Mouse (Mus musculus) cerebellum, adult 11-12 months (tissue): Measurements from ENCODE around the gene Zfp976.
A peak's percentile ranks its signal among the peaks of the same experiment; 100 is the strongest.
"Not testable (repeated sequence)": the region's sequence is repeated elsewhere in the genome, so short reads cannot be mapped to it uniquely, and the experiment has no call there.

Experiments used
- DNase-seq: peaks from one replicate; pipeline ENCODE4 v3.0.0; 2022

Gene Zfp976

DNA sequence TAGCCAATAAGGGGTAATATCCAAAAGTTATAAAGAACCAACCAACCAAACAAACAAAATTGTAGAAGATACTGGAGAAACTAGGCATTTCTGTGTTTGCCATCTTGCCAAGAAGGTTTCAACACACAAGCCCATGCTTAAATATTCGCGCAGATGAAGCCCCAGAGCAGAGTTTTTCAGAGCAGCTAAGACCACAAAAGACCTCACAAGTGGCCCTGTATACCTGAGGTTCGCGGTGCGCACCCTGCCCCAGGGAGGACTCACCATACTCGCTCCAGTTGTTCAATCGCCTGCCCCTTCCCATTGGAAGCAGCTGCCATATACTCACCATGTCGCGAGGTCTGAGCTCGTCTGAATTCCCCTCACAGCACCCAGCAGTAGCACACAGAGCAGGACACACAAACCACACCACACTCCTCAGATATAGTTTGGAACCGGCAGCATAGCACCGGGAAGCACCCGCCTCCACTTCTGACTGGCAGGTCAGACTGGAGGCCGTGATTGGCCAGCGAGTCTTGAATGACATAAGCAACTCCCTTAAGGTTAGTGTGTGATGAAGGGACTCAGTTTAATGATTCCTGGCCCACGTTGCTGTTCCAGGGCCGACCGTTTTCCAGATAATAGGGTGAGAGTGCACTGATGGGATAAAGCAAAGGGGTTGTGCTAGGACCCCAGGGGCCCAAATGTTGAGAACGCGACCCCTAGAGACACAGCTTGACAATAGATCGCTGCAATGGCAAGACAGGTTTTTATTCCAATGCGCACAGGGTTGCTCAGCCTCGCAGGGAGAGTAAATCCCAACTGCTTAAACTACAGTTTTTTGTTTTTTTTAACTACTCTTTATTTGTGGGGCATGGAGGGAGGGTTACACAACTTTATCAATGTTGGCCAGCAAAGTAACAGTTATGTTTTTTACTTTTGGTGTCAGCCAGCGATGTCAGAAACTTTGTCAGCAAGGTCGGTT is at the start of gene Zfp976:
Gene Zfp976 (minus strand): TSS at position 437 of the 964 bp plus-strand sequence.
- peak; percentile 28 for DNase-seq

DNA sequence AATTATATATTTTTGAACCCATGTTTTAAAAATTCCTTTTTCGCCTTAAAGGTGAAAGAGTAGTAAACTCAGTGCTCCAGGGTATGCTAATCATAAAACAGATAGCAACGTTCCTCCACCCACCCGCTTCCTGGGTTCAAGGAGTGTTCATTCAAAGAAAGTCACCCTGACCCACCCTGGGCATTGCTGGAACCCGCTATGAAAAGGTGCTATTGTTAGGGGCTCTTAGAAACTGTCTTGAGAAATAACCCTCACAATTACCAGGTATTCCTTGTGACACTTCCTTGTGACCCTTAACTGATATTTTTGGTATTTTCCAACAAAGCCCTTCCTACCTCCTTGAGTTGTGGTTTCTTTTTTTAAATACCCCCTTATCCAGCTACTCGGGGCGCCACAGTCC is 37.7 kb upstream of the Zfp976 start:
- not testable (repeated sequence) for DNase-seq

DNA sequence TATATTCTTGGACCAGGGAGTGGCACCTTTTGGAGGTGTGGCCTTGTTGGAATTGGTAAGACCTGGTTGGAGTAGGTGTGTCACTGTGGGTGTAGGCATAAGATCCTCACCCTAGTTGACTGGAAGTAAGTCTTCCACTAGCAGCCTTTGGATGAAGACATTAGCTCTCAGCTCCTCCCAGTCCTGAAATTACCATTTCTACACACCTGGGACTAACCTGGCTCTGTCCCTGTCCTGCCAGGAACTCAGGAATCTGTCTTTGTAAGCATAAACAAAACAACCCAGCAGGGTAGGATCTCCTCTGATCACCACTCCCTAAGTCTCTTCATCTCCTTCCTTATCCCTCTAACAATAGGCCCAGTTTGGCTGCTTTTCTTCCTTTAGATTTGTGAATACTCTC is 37.3 kb upstream of the Zfp976 start:
- not testable (repeated sequence) for DNase-seq

DNA sequence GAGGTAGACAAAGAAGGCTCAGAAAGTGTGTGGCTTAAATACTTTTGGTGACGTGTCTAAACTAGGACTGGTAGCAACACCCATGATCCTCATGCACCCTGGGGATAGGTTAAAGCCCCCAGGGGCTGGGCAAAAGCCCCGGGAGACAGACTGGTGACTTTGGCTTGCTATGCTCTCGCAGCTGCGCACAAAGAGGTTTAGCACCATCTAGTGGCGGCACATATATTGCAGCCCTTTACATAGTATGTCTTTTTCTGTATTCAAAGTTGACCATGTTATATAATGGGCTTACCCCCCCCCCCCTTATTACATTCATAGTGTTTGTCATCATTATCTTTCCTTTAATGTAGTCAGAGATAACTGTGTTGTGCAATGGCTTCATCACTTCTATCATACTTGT is 17.8 kb upstream of the Zfp976 start:
- not testable (repeated sequence) for DNase-seq

DNA sequence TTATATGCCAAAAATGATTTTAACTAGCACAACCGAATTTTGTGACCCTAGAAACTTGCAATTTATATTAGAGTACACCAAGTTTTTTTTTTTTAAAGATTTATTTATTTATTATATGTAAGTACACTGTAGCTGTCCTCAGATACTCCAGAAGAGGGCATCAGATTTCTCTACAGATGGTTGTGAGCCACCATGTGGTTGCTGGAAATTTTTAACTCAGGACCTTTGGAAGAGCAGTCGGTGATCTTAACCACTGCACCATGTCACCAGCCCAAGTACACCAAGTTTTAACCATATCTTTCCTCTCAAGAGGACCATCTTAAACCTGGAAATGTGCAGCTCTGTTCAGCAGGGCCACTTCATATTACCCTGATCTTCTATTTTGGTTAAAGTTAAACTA is 12.8 kb upstream of the Zfp976 start:
- not testable (repeated sequence) for DNase-seq

DNA sequence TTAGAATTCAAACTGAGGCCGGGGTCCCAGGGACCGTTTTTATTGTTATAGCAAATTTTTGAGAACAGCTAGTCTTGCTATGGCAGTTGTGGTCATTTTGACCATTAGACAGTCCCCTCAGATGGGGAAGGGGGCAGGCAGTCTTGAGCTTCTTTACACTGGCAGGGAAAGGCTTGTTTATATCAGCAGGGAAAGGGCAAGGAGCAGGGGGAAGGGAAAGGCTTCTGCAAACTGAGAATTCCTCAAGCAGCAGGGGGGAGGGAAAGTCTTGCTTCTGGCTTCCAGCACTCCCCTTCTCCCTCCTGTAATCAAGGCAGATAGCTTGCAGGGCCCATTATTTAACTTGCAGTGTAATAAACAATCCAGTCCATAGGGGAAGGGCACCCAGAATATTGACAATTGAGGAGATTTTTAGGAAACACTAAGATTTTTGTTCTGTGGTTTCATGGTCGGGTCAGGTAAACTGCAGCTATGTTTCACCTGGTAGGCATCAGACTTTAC is 782 bp upstream of the Zfp976 start:
- DNase-seq, result not testable (repeated sequence)

DNA sequence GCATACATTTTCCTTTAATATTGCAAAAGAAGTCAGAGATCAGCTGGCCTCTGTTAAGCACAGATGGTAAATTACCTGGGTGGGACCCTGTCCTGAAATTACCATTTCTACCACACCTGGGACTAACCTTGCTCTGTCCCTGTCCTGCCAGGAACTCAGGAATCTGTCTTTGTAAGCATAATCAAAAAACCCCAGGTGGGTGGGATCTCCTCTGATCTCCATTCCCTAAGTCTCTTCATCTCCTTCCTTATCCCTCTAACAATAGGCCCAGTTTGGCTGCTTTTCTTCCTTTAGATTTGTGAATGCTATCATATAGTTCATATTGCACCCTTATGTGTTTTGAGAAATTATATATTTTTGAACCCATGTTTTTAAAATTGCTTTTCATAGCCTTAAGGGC is 11.4 kb downstream of the Zfp976 start:
- not testable (repeated sequence) for DNase-seq

DNA sequence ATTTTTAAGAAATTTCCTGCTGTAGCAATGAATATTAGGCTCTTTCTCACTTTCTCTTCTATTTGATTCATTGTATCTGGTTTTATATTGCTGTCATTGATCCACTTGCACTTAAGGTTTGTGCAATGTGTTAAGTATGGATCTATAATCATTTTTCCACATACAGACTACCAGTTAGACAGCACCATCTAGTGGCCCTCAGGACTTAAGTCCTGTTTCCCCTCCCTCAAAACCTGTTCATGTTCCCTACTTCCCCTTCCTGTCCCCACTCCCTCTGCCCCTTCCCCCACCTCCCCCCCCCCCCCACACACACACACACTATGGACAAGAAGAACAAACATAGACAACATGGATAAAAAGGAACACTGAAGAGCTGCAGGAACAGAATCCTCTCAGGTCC is 46.7 kb downstream of the Zfp976 start:
- DNase-seq, result not testable (repeated sequence)

DNA sequence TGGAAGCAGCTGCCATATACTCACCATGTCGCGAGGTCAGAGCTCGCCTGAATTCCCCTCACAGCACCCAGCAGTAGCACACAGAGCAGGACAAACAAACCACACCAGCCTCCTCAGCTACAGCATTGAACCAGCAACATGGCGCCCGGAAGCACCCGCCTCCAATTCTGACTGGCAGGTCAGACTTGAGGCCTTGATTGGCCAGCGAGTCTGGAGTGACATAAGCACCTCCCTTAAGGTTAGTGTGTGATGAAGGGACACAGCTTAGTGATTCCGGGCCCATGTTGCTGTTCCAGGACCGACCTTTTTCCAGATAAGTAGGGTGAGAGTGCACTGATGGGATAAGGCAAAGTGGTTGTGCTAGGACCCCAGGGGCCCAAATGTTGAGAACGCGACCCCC is 50.0 kb downstream of the Zfp976 start, which contains the start of gene Zfp977:
Gene Zfp977 (minus strand): TSS at position 135 of the 400 bp plus-strand sequence.
- not testable (repeated sequence) for DNase-seq

DNA sequence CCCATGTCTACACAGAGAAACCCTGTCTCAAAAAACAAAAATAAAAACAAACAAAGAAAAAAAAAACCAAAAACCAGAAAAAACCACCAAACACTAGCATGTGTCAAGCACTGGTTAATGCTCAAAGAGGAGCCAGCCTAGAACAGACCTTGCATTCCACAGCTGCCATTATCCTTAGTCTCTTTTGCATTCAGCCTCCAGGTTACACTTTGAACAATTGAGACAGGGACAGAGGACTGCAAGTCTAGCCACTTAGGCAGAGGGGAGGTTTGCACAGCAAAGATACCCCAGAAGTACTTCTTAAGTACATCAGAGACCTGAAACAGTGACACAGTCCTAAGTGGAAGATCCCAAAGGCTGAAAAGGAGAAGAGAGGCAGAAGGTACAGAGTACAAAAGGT is 51.1 kb downstream of the Zfp976 start:
- not testable (repeated sequence) for DNase-seq

DNA sequence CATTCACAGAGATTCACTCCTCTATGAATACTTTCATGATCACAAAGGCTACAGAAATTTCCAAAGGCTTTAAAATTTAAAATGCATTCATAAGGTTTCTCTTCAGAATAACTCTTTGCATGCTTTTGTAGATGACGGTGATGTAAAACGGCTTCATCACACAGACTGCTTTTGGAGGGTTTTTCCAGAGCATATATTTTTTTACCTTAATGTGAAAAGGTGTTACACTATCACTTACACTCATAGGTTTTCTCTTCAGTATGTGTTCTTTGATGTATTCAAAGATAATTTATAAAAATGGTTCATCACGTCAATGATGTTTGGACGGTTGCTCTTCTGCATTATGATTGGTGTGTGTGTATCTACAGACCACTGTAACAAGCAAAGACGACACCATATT is 63.9 kb downstream of the Zfp976 start, which contains the start of gene Gm21028:
Gene Gm21028 (minus strand): TSS at position 101 of the 400 bp plus-strand sequence.
- DNase-seq, result no peak
